Mouse (Mus musculus): ENCODE measurements around the gene Lrmda.

Gene Lrmda

DNA sequence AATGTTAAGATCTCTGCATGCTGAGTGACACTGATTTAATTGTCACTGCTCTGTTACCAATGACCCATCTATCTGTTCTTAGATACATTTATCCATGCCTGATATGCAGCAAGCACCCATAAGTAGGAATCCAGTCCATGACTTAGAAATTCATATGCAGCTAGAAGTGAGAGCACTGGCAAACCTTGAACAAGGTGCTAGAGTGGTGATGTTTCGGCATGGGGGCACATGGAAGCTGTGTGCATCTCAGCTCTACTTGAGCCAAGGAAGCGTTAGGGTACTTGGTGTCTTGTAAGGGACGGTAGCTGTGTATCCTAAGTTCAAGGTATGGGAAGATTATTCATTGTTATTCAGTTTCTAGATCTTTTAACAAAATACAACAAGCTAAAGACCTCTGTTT is 896.0 kb downstream of the Lrmda start:
- DNase-seq = no peak

DNA sequence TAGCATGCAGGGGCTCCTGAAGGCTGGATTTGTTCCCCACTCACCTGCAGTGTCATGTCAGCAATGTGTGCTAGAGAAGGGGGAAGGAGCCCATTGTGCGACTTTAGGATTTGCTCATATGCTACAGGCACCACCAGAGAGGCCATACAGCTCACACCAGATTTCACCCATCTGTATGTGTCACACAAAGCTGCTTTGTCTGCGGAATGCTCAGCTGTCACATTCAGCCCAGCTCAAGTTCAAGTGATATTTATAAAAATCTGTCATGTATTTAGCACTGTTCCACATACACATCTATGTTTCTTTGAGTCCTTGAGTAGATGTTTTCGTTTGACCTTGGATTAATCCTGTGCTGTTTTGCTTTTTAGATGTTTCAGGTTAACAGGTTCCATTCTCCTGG is 899.0 kb downstream of the Lrmda start:
- DNase-seq = no peak

DNA sequence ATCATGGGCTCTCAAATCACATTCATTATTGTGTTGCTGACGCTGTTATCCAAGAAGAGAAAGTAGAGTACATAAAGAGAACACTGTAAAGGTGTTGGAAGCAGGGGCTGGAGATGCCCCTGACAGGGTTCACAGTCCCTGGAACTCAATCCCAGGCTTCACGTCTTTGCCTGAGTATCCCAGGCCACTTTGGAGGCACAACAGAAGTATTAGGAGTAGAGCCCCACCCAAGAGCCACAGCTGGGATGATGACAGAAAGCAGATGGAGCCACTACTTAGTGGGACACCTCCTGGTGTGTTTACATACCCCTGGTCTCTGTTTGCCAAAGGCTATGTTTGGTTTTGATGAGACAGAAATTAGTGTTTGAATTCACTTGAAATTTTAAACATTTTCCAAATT is 899.4 kb downstream of the Lrmda start:
- no peak for DNase-seq

DNA sequence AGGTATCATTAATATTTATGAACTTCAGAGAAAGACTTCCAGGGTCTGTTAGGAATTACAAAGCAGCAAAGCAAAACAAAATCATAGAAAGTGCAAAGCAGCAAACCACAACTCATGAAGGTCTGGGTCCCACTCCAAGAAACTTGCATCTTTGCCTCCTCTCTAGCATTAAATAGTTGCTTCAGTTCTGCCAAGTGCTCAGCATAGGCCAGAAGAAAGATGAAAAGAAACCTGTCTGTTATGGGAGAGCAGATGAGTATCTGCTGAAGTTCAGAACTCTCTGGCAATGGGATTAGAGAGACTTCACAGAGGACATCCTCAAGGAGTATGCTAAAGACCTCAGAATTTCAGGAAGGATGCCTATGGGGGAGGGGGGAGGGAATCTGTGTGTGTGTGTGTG is 901.6 kb downstream of the Lrmda start:
- DNase-seq = no peak

DNA sequence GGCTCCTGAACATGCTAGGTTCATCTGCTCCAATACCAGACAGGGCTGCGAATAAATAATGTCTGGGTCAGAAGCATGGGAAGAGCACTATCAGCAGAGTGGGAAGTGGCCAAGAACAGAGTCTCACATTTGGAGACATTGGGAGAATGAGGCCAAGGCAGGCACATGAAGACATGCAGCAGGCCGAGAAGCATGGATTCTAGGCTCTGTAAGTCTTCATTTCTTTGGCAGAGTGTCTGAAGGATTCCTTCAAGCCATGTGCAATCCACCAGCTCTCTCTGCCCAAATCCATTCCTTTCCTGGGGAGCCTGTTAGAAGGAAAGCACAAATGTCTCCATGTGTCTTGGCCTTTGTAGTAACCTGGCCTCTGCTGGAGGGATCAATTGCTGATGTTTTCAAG is 902.3 kb downstream of the Lrmda start:
- no peak for DNase-seq

DNA sequence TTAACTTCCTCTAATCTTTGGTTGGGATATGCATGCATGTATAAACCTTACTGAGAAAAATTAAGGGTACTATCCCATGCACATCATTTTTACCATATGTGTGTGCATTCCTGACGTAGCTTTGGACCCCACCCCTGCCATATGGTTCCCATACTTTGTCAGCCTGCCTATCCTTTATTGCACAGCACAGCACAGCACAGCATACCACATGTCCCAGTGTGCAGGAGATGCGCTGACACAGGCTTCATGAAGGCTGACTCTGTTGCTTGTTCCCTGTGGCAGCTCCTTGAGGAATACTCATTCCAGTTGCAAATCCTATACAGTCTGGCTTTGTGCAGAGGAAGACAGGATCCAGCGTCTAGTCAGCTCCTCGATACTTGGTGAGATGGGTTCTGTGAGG is 903.1 kb downstream of the Lrmda start:
- no peak for DNase-seq

DNA sequence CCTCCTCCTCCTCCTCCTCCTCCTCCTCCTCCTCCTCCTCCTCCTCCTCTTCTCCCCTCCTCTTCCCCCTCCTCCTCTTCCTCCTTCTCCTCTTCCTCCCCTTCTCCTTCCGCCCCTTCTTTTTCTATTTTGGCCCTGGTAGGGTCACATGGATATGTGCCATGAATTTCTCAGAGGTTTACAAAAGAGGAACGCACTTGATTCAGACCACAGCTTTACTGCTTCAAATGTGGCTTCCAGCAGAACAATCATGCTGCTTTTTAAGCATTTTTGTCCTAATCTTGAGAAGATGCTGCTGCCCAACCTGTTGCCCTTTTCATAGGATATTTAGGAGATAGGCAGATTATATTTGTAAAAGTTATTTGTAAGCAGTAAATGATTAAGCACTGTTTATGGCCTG is 903.7 kb downstream of the Lrmda start:
- DNase-seq = no peak

DNA sequence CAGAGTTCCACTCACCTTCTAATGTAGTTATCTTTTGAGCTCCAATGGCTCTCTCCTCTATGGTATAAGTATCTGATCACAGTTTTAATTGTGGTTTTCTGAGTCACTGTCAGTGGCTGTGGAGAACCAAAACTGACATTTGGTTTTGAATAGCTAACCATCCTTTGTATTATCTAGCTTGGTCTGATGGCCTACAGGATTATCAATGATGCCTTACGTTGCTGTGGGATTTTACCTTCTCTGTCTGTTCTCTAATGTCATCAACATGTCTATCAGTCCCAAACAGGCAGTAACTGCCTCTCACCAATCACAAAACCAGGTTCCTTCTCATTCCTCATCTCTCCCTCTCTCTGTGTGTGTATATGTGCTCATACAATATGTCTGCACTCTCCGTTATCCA is 908.8 kb downstream of the Lrmda start:
- no peak for DNase-seq

DNA sequence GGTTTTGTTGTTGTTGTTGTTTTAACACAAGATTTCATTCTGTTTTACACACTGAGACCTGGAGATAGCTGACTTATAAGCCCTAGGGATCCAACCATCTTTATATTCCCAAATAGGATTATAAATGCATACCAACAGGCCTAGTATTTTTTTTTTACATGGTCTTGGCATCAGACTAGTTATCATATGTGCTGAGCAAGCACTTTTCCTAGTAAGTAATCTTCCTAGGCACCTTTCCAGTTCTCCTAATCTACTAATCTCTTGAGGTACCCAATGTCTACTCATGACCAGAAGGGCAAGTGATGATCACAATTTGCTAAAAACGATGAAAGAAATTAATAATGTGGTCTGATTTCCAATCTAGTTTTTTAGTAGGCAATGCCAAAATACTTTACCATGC is 909.2 kb downstream of the Lrmda start:
- DNase-seq = no peak

DNA sequence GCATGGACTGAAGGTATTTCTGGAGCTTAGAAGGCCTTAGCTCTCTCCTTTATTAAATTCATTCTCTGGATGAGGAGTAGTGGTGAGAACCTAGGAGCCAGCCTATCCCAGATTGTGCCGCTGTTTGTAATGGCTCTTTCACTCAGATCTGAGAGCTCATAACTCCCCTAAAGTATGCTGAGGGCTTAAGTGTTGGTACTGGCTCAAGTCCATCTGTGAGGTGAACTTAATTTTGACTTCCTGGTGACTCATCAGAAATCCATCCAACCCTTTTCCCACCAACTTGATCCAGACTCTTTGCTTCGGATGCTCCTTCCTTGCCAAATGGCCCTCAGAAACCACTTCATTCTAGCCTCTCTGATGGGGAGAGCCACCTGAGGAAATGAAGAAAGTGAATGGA is 910.1 kb downstream of the Lrmda start:
- no peak for DNase-seq

DNA sequence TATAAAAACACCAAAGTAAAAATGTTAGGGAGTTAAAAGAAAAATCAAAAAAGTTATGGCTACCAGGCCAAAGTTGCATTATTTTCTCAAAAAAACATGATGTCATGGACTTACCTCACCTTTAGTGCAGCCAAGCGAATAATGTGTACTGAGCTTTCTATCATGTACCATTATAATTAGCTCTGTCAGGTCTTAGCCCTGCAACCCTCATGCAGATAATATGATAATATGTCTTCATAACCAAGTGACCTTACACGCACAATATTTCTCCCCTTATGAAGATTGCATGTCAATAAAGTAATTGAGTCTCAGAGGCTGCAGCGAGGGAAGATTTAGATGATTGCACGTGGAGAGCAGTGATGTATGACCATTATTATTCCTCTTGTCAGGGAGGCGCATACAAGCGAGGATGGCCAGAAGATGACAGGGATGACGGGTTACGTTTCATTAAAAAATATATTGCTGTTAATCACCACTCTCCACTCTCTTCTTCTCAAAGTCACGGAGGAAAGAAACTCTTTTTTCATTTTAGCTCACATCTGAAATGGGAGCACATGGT is 911.1 kb downstream of the Lrmda start:
- no peak for DNase-seq

DNA sequence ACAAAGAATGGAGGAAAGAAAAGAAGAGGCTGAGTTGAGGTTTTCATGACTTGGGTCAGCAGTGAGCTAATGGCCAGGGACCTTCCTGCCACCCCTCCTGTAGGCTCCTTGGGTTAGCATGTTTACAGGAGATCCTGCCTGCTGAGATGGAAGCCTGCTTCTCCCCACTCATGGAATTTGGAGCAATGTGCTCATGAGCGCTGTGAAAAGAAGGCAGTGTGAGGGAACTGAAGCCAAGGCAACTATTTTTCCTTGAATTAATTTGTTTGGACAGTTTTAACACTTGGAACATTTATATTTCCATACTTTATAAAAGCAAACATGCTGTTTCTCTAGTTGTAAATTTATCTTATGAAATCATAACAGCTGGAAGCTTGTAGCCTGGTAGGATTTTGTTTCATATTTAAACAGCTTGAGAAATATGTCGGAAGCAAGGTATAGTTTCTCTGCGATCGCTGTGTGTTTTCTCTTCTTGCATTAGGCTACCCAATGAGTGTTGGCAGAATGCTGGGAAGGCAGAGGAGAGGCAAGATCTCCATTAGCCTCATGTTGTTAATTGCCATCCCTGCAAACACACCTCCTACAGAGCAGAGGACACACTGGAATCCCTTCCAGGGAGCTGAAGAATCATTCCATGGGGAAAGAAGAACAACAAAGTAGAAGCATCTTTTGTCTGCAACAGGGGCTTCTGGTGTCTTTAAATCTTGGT is 911.8 kb downstream of the Lrmda start:
- no peak for DNase-seq

DNA sequence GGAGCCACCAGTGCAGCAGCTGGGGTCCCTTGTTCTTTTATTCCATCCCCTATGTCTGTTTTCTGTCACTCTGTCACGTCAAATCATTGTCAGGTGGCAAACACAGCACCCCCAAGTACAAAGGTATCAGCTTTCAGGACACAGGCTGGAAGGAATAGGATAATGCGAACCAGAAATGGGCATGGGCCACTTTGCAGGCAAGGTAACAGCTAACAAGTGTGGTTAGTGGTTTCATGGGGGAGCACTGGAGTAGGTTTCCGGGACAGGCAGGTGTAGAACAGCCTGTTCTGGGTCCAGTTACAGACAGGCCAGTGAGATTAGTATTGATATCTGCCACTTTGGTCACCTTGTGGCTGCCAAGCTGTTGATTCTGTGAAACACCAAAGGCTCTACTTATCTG is 917.2 kb downstream of the Lrmda start:
- no peak for DNase-seq

DNA sequence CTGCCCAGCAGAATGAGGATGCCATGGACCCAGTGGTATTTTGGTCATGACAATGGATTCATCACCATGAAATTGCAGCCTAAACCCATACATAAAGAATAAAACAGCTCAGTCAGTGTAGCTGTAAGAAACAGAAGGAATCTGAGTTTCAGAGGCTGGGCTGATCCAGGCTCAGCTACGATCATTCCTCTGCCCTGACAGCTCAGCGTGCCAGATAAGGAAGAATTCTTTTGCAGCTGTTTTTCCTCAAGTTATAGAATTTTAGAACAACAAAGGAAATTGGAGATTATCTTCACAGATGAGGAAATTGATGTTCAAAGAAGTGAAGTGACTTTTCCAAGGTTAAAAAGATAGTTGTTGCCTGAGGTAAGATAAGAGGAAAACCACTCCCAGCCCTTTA is 921.1 kb downstream of the Lrmda start:
- no peak for DNase-seq

DNA sequence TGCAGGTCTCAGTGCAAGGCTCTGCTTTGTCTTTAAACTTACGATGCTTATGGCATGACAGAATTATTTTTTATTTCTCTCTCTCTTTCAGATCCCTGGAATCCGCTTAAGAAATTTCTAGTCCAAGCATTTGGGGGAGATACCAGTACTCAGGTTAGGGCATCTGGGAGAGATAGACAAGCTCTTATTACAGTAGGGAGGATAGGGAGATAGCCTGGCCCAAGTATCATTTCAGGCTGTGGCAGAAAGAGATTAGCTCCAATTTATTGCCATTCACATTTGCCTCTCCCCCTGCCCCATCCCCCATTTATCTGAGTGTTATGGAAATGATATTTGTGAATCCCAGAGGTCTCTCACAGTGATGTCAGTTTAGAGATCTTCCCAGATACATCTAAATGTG is 923.1 kb downstream of the Lrmda start:
- DNase-seq = no peak

DNA sequence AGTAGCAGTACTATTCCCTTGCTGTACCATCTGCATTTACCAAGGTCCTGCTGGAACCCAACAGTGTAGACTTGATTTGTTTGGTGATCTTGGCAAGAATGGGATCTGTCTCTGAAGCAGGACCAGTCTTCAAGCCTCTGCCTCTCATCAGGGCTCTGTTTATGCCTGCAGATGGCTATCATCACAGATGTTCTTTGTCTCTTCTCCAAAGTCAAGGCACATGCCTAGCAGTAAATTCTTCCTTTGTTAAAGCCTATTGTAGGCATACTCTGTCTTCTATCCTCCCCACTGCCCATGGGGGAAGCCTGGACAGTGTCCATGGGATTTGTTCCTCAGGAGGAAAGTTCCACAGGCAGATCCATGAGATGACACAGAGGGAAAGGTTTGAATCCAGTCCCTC is 930.0 kb downstream of the Lrmda start:
- no peak for DNase-seq

DNA sequence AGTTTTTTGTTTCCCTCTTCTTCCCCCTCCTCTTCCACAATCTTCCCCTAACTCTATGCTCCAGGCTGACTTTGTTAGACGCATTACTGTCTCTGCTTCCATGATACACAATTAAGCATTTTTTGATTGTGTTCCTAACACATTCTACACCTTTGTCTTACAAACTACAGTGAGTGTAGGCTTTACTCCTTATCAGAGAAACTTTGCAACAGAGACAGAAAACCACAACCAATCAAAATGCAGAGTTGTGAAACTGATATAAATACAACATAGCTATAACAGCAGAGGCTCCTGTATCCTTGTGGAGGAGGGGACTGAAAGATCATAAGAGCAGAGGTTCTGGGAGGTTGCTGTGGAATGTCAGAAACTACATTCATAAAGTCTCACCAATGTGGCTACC is 933.5 kb downstream of the Lrmda start:
- no peak for DNase-seq

DNA sequence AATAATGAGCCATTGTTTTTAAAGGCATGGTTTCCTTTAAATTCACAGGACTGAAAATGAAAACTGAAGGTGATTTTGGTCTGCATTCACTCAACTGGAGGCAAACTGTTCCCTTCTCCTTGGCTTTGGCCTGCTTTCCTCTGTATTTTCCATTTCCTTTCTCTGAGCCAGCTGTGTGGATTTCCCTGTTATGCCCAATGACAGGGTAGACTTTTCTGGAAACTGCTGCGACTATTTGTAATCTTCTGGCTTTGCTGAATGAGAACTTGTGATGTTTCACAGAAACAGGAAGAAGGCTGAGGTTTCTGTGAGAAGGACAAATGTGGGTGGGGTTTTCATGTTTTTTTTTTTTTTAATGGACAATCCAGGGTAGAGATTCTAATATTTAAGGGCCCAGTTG is 940.7 kb downstream of the Lrmda start:
- no peak for DNase-seq

DNA sequence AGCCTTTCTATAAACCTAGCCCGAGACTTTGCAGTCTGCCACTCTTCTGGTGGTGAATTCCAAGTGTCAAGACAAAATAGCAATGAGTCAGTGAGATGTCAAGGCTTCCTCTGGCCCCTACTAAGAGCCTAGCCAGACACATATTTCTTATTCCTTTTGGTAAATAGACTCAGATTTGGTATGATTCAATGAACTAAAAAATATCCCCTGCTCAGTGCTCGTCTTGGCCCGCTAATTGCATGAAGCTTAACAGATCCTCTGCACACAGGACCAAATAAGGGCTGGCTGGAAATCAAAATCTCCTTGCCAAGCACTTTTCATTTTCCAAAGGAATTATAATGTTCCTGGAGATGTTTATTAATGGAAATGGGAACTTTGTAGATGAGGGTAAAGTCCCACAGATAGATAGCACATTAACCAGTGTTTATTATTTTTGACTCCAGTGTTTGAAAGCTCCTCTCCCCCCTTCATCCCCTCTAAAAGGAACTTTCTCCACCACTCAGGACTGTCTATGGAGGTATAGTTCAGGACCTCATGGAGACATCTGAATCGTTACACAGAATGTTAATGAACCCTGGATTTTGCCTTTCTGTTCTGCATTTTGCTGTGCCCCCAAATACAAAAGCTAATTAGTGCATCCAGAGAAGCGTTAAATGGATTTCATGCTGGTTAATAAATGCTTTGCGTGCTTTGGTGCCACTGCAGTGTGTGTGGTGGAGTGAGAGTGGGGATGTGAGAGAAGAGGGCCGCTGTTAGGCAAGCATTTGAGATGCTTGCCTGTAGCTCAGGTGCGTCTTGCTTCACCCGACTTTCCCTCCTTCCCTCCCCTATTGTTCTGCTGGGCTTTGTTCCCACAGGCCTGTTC is 945.5 kb downstream of the Lrmda start:
- no peak for DNase-seq

DNA sequence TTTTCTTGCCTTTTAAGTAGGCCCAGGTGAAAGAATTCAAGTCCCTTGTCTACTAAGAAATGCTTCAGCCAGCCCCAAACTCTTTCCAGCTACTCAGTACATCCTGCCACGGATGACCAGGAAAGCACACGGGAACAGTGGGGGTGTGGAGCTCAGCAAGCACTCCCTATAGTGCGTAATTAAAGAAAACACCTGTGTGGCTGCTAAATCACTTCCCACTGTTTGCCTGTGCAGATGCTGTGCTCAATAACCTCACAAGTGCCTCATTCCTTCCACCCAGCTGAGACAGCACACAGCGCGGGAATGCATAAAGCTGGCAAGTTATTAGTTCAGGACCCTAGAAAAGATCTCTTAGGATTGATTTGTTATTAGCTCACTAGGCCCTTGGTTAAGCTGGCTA is 949.2 kb downstream of the Lrmda start:
- no peak for DNase-seq

DNA sequence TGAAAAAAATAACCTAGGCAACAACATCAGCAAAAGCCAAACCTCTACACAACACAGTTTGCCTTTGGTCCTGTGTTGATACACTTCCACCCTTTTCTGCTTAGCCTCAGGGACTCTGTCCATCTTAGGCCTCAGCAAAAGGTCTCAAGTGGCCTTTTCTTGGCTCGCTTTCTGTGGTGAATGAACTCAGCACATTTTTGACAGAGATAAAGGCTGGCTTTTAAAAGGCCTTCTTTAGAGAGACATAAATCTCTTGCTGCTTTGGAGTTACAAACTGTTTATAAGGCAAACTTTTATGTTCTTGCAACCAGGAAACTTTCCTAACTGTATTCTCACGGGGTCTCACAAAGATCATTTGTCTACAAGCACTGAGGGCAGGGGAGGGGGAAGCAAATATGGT is 967.2 kb downstream of the Lrmda start:
- no peak for DNase-seq

DNA sequence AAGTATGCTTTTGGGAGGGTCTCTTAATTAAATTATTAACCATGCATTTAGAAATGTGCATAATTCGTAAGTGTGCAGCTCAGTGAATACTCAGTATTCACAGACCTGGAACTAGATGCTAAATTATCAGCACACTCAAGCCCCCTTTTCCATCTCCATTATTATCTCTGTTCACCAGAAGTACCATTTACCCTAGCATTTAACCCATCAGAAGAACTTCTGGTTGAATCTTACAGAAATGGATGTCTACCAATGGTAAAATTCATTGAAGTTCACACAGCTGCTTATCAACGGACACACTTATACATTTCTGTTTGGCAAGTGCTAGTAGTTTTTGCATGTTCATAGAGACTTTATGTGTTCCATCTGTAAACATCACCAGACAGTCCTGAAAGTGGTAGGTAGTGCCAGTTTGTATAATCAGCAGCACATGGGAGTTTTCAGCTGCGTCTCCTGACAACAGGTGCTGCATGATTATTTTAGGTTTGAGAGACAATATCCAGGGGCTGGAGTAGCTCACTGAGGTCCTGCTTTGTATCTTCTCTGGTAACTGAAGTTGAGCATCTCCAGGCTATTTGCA is 968.7 kb downstream of the Lrmda start:
- no peak for DNase-seq

DNA sequence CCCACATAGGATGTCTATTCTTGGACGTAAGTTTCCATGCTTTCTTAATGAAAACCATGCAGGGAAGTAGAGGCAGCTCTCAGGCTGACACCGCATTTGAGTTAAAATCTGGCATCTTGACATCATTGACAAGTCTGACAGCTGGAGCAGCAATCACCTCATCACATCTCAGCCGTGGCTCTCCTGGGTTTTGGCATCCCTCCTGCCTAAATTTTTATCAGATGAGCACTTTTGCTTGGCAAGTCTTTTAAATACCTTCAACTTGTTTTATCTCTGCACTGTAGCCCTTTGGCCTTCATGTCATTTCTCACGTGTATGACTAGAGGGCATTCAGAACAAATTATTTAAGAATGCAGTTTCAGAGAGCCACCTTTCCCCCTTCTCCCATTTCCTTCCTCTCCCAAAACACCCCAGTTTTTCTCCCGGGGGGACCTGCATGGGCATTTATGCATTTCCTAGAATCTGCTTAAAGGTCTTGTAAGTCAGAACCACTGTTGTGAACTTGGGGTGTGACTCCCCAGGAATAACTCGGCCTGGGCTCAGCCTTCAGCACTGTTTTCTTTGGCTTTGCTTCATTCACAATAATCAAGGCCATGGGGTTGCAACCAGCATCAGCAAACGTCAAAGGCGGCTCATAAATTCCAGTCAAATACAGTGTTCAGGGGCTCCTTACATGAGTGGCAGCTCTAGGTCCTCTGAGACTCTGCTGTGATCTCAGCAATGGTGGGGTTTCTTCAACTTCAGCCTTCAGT is 975.8 kb downstream of the Lrmda start:
- DNase-seq = no peak
